Mouse (Mus musculus): ENCODE measurements at regions not wholly inside any gene's neighbourhood (a gene's known extent, or its start where the extent isn't known, plus 50 kb on each side); places are given as distances from the start of the nearest gene placed in this dataset.

DNA sequence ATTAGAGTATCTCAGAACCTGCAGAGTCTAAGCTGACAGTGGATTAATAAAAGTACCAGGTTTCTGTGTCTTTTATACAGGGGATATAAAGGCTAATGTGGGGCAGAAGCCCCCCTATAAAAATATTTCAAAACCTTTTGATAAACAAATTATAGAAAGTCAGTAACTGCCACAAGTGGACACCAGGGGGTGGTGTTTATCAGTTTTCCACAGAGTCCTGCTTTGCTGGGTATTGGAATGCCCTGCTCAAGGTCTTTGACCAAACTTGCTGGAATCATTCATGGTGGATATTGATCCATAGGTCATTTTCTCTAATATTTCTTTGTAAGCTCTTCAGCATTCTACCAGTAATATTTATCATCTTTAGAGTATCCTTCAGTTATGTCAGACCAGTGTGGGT, 51.4 kb downstream of the Scgb1b24 start:
- peak; percentile 7 for DNase-seq (ENCODE audit: low read depth, low spot score)

Measured in R1 (cell line).